28 mouse cellular contexts compared by ENCODE assay signal in genomic region chr13:12080590-12080989, GRCm38 (mm10). TPM values are rescaled to one million over a fixed set of nuclear protein-coding genes. Genes with fewer than 3 reads are reported as not detected.
DNase-seq lines count a peak whose midpoint lies in the region; ATAC-seq and TF ChIP-seq lines count a peak whose summit lies in the region.
"Had no signal": no experiment of that assay in that cellular context is flagged by ENCODE, and none has a peak within 500 bp of the region (broad histone marks: within the 10 kb centered on the region; RNA-seq: fewer than 3 reads in every experiment).

No protein-coding gene starts in this region.

- no peaks in the 10 kb centered on the region for H3K9me3 ChIP-seq in heart, embryonic 12.5 days (replicated peaks)
- H3K9me3 ChIP-seq: embryonic facial prominence, embryonic 12.5 days; embryonic facial prominence, embryonic 15.5 days; heart, embryonic 13.5 days; hindbrain, embryonic 12.5 days; hindbrain, embryonic 15.5 days had no signal

- no peak overlapping the region for H3K27ac ChIP-seq in heart, embryonic 12.5 days (ENCODE audit: poor library complexity, severe bottlenecking)
- peak overlapping the region; percentile 33; the same call in 1 of the 2 replicates for H3K27ac ChIP-seq in layer of hippocampus, adult 2 months
- H3K27ac ChIP-seq: embryonic facial prominence, embryonic 12.5 days; embryonic facial prominence, embryonic 15.5 days; heart, embryonic 13.5 days; hindbrain, embryonic 12.5 days; hindbrain, embryonic 15.5 days had no signal

- peaks cover 78% of the 10 kb centered on the region for H3K4me1 ChIP-seq in heart, embryonic 12.5 days (replicated peaks)
- H3K4me1 ChIP-seq: embryonic facial prominence, embryonic 12.5 days; embryonic facial prominence, embryonic 15.5 days; hindbrain, embryonic 12.5 days; hindbrain, embryonic 15.5 days had no signal

- ATAC-seq in heart, embryonic 12.5 days (ENCODE audit: insufficient number of reproducible peaks, low FRiP score), result no peak
- ATAC-seq: CD4-positive, CD25-positive, alpha-beta regulatory T cell, adult 4 months; forebrain, embryonic 14.5 days; forebrain, postnatal 0 days had no signal

- no peak overlapping the region for H3K4me3 ChIP-seq in heart, embryonic 12.5 days
- no peak overlapping the region for H3K4me3 ChIP-seq in layer of hippocampus, adult 2 months
- H3K4me3 ChIP-seq: embryonic facial prominence, embryonic 12.5 days; embryonic facial prominence, embryonic 15.5 days; heart, embryonic 13.5 days; hindbrain, embryonic 12.5 days; hindbrain, embryonic 15.5 days had no signal

- no peaks in the 10 kb centered on the region for H3K27me3 ChIP-seq in heart, embryonic 12.5 days (replicated peaks)
- H3K27me3 ChIP-seq: embryonic facial prominence, embryonic 12.5 days; embryonic facial prominence, embryonic 15.5 days; heart, embryonic 13.5 days; hindbrain, embryonic 15.5 days had no signal

- WGBS in heart, embryonic 12.5 days, result 66% methylated on average over 4 of the region's 4 CpGs

- intact Hi-C loops in heart, postnatal 10 days (cut with DNase I), result no loop called here

- DNase-seq in heart, postnatal 10 days, result no peak
- DNase-seq in layer of hippocampus, adult 2 months (ENCODE audit: low spot score in 2 of 2), result no peak
- DNase-seq in layer of hippocampus, adult 9-11 months, result no peak
- DNase-seq in right cerebral cortex, adult 18-20 months, result peak; percentile 64
- DNase-seq in right cerebral cortex, postnatal 4 days, result no peak
- peak; percentile 62 for DNase-seq in telencephalon, adult 2 months (ENCODE audit: low read depth, low spot score)
- no peak for DNase-seq in thymus, adult 18-20 months
- DNase-seq: adrenal gland, adult 2 months; adrenal gland, postnatal 14 days; cerebellum, adult 11-12 months; cerebellum, adult 9-11 months; cerebellum, postnatal 25 days; forebrain, postnatal 0 days; gastrocnemius, postnatal 10 days; gastrocnemius, postnatal 36 days; heart, adult 11 months; heart, postnatal 14 days had no signal

- H3K4me2 ChIP-seq in heart, embryonic 12.5 days, result no peak overlapping the region
- H3K4me2 ChIP-seq: embryonic facial prominence, embryonic 12.5 days; embryonic facial prominence, embryonic 15.5 days; heart, embryonic 13.5 days; hindbrain, embryonic 12.5 days; hindbrain, embryonic 15.5 days had no signal

- peaks cover 4% of the 10 kb centered on the region; the same call in 1 of the 2 replicates for H3K36me3 ChIP-seq in heart, embryonic 12.5 days
- H3K36me3 ChIP-seq: embryonic facial prominence, embryonic 12.5 days; embryonic facial prominence, embryonic 15.5 days; hindbrain, embryonic 12.5 days; hindbrain, embryonic 15.5 days had no signal

- TF ChIP-seq CTCF in layer of hippocampus, adult 2 months (conservative IDR thresholded peaks at IDR 0.05), result no peak

- H3K9ac ChIP-seq in heart, embryonic 12.5 days, result 0 out of 2 replicates have a peak overlapping the region, but pooled peaks have one; percentile 6
- H3K9ac ChIP-seq: embryonic facial prominence, embryonic 12.5 days; embryonic facial prominence, embryonic 15.5 days; forebrain, postnatal 0 days; heart, embryonic 13.5 days; hindbrain, embryonic 12.5 days; hindbrain, embryonic 15.5 days had no signal

RNA-seq across cellular contexts. Expression of gene Ryr2, which starts 26.2 kb away (rescaled TPM):
- polyA plus RNA-seq in heart, embryonic 12.5 days (2016; fragmentation: Nextera tagmentation; extraction: Ambion mirVana), result 35.3 and 40.1 TPM in 2 replicates
- 100 to 1,000 TPM; 767 to 773 TPM for total RNA-seq in heart, postnatal 10 days (2021)
- total RNA-seq in layer of hippocampus, adult 2 months (2021), result 100 to 1,000 TPM; 251 to 264 TPM
- total RNA-seq: common myeloid progenitor, adult 5-6 weeks; hematopoietic stem cell, adult 5-6 weeks had no signal
- polyA plus RNA-seq: C2C12 had no signal

Comparison
In these comparisons a context has a peak if more than half of its experiments do, and no peak if none do; other contexts are left out.
1. DNase-seq: peak in right cerebral cortex, adult 18-20 months (single experiment) and telencephalon, adult 2 months (single experiment); none in heart, postnatal 10 days (0 of 2), layer of hippocampus, adult 2 months (0 of 2), layer of hippocampus, adult 9-11 months (single experiment), right cerebral cortex, postnatal 4 days (single experiment) and thymus, adult 18-20 months (0 of 2).